Mouse (Mus musculus) neutrophil, adult 59 days (primary cell): ENCODE measurements around the gene Ift140. TPM values are rescaled to one million over a fixed set of nuclear protein-coding genes. Genes with fewer than 3 reads are reported as not detected.

Experiments
- total RNA-seq, 2 experiments: library from RNA; stranded (reverse); gene quantifications; 1 replicate in 1 of 2; 2 replicates in 1 of 2; pipeline ENCODE4 v1.2.4; 2023

Ift140 gene
- total RNA-seq, result 10 to 100 TPM; 15.6 to 16.4 TPM

DNA sequence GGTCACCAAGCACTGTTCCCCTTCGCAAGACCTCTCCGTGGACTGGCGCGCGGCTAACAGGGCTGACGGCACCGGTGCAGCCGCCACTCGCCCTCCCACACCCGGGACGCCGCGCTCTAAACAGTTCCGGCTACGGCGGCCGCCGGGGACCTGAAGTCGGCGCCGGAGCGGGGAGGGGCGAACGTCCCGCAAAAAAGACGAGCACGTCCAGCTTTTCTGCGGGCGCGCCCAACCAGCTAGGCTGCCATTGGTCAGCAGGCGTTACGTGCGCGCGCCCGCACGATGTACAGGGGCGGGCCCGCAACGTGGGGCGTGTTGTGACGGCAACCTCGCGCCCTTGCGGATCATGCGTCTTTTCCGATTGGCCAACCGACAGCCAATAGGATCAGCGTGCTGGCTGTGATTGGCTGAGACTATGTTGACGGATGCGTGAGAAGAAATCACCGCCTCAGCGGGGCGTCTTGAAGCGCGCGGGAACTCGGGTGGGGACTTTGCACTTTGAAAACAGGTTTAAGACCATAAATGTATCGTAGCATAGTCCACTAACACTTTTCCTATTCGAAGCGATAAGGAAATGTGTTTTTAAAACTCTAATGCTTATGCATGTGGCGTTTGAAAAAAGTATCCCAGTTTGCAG lies at the start of gene Ift140, which contains the start of gene Cramp1l:
Gene Ift140, plus strand, starts transcription at position 431 of the 637 bp plus-strand sequence.
Gene Cramp1l, minus strand, starts transcription at position 134 of the 637 bp plus-strand sequence.

DNA sequence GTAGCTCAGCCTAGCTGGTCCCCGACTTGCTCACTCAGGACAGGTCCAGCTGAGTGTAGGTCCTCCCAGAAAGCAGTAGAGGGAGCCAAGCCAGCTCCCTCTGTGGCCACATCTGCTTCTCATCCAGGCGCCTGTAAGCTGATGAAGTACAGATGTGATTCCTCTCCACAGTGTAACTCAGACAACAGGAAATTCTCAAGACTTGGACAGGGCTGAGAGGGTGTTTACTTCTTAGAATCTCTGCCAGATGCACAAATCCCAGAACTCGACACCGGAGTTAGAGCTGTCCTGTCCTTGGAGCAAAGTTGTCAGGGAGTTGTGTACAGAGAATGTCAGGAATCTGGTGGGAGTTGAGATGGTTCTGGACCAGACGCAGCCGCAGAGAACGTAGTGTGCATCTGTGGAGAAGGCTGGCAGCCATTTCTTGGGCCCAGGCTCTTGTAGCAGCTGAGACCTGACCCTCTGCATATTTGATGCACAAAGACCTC lies 67.6 kb downstream of the Ift140 start, which contains the start of gene Tmem204:
Gene Tmem204, minus strand, starts transcription at position 148 of the 488 bp plus-strand sequence.

DNA sequence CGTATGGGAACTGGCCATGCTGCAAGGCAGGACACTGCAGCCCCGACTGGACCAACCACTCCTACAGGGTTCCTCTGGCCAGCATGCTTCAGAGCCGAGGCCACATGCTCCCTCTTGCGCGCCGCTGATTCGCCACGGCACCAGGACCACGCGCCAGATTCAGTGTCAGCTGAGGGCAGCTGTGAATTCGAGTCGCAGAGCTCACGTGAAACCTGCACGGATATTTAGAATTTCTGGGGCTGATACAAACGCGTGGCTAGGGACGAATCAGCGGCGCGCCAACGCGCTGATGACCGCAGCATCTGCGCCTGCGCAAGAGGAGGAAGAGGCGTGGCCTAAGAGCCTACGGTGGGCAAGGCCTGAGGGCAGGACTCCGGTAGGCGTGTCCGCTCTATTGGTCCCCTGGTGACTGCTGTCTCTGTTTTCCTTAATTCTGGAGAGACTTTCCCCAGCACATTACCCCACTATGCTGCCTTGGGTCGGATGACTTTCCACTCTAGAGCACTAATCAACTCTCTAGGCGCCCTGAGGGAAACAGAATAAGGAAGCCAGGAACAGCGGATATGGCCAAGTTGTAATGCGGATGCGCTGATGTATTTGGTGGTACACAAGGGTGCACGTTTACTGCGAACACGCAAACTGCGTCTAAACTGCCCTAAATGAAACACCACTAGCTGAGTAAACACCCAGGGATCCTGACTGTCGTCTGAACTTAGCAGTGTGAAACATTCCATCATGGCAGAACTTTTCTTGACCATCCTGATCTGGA lies 100.0 kb downstream of the Ift140 start, which contains the start of gene Telo2:
Gene Telo2, minus strand, starts transcription at position 304 of the 769 bp plus-strand sequence.

DNA sequence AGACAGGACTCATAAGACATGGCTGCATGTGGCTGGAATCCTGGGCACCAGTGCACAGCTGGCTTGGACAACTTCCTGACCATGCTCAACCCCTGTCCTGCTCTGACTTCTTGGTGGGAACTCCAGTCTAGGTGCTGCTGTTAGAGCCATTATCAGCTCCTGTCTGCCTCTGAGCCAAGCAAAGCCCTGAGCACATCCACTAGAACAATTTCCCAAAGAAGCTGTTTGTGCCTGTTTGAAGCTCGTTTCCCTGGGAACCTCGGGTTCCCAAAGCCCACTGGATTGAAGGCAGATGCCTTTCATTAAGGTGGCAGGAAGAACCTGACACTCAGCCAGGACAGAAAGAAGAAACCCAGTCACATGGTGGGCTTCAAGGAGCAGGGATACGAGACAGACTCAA lies 104.5 kb downstream of the Ift140 start, which contains the start of gene Ptx4:
Gene Ptx4, plus strand, starts transcription at position 355 of the 400 bp plus-strand sequence.

DNA sequence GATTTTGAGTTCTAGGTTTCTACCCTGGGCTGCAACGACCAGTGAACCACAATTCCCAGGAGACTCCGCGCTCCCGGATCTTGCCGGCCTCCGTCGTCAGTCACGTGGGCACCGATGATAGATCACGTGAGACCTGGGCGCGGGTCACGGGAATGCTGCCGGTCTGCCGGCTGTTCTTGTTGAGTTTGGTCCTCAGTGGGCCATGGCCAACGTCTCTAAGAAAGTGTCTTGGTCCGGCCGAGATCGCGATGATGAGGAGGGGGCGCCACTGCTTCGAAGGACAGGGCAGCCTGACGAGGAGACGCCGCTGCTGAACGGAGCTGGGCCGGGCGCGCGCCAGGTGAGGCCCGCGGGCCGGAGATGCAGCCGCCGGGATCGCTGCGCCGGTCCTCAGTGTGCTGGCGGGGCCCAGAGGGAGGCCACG lies 117.4 kb downstream of the Ift140 start, which contains the start of gene Clcn7:
Gene Clcn7, plus strand, starts transcription at position 117 of the 424 bp plus-strand sequence.

Other genes starting within 250 kb of the Ift140 start
- gene Meiob, start 211.8 kb upstream of the Ift140 start, total RNA-seq, result not detected
- gene Hagh, start 175.9 kb upstream of the Ift140 start, total RNA-seq, result 10 to 100 TPM; 46.5 to 47.8 TPM
- gene Fahd1, start 165.7 kb upstream of the Ift140 start, total RNA-seq, result 1 to 10 TPM; 3.7 to 4.0 TPM
- gene Igfals, start 150.1 kb upstream of the Ift140 start, total RNA-seq, result under 1 TPM; 0.18 to 0.75 TPM
- 10 to 100 TPM; 39.3 to 50.6 TPM for gene Nubp2, start 129.7 kb upstream of the Ift140 start, total RNA-seq
- 10 to 100 TPM; 24.0 to 27.7 TPM for gene Spsb3, start 129.4 kb upstream of the Ift140 start, total RNA-seq
- gene Eme2, start 121.0 kb upstream of the Ift140 start, total RNA-seq, result 10 to 100 TPM; 12.1 to 16.3 TPM
- gene Mrps34, start 121.0 kb upstream of the Ift140 start, total RNA-seq, result 10 to 100 TPM; 19.0 to 21.1 TPM
- gene Nme3, start 119.6 kb upstream of the Ift140 start, total RNA-seq, result 10 to 100 TPM; 19.8 to 20.9 TPM
- gene Mapk8ip3, start 79.1 kb upstream of the Ift140 start, total RNA-seq, result 10 to 100 TPM; 64.6 to 76.0 TPM
- gene Jpt2, start 55.4 kb upstream of the Ift140 start, total RNA-seq, result 10 to 100 TPM; 37.2 to 45.7 TPM
- 10 to 100 TPM; 29.9 to 30.6 TPM for gene Cramp1l, start 297 bp upstream of the Ift140 start, total RNA-seq
- gene Tmem204, start 67.5 kb downstream of the Ift140 start, total RNA-seq, result not detected
- gene Telo2, start 99.9 kb downstream of the Ift140 start, total RNA-seq, result 10 to 100 TPM in 1 of 2 experiments, 1 to 10 TPM in 1; 7.8 to 11.1 TPM
- not detected for gene Ptx4, start 104.7 kb downstream of the Ift140 start, total RNA-seq
- gene Clcn7, start 117.3 kb downstream of the Ift140 start, total RNA-seq, result 10 to 100 TPM; 28.9 to 29.5 TPM
- gene Ccdc154, start 146.4 kb downstream of the Ift140 start, total RNA-seq, result under 1 TPM in 1 of 2 experiments, not detected in 1; 0.18 TPM
- gene Gm38655, start 159.4 kb downstream of the Ift140 start, total RNA-seq, result not detected
- gene BC003965, start 168.5 kb downstream of the Ift140 start, total RNA-seq, result 1 to 10 TPM; 5.0 to 6.3 TPM
- 10 to 100 TPM; 27.2 to 27.7 TPM for gene Unkl, start 172.3 kb downstream of the Ift140 start, total RNA-seq
- 10 to 100 TPM; 14.9 to 15.5 TPM for gene Gnptg, start 224.0 kb downstream of the Ift140 start, total RNA-seq
- gene Tsr3, start 224.1 kb downstream of the Ift140 start, total RNA-seq, result 1 to 10 TPM; 5.6 to 7.5 TPM
- 1 to 10 TPM; 3.4 to 6.4 TPM for gene Baiap3, start 240.3 kb downstream of the Ift140 start, total RNA-seq